Mouse (Mus musculus): ENCODE measurements around the gene 4930550C14Rik. TPM values are rescaled to one million over a fixed set of nuclear protein-coding genes. Genes with fewer than 3 reads are reported as not detected.

Gene 4930550C14Rik
- total RNA-seq, 1 experiment: 1.2 TPM

DNA sequence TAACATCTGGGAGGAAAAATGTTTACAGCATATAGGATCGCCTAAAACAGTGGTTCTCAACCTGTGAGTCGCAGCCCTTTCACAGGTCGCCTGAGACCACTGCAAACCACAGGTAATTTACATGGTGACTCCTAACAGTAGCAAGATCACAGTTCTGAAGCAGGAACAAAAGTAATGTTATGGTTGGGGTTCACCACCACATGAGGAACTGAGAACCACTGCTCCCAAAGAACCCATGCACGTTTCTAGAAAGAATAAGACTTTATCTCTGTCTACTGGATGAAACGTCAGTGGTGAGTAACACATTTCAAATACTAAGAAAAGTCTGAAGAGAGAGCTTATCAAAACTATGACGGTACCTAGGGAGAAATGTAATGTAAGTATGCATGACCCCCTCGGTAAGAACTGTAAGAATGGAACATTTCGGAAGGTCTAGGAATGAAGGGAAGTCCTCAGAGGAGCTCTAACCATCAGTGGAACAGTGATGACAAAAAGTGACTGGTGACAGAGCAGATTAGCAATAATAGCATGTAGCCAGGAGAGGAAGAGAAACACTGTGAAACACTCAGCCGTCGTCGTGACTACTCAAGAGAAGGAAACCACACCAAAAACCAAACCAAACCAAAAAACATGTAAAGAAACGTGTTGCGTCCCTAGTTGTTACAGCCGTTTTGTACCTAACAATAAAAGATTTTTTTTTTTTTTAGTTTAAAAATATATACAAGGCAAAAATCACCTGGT lies 33.9 kb downstream of the 4930550C14Rik start:
- in situ Hi-C loops (cut with MboI; ENCODE audit: low sequenced_read_pairs in 2 of 2, unreplicated experiment in 2 of 2): no loop called here
- H3K36me3 ChIP-seq (ENCODE audit: control insufficient read depth, insufficient read depth, low read length, poor library complexity, severe bottlenecking): peaks cover 7% of the 10 kb centered on the region

DNA sequence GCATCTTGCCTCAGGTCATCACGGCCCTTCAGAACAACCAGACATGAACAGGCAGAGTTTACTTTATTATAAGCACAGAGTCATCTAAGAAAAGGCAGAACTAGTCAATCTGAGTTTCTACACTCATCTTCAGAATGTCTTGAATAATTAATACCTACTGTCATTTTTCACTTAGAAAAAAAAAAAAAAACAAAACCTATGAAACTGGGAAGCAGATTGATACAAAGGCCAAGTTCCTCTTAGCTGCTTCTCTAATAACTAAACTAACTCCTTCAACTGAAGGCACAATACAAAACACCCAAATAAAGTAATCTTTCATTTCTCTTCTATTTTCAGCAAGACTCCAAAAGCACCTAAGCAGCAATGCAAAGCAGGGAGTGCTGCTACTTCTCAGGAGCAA lies 48.5 kb downstream of the 4930550C14Rik start:
- no peak overlapping the region for H3K4me3 ChIP-seq (ENCODE audit: insufficient read depth in 1 of 2, low read depth in 1 of 2, low read length in 2 of 2, poor library complexity in 1 of 2, severe bottlenecking in 1 of 2)
- in situ Hi-C loops (cut with MboI; ENCODE audit: low sequenced_read_pairs in 2 of 2, unreplicated experiment in 2 of 2): no loop called here
- TF ChIP-seq ZNF384 (IDR thresholded peaks at IDR 0.05; ENCODE audit: low read depth, low read length) (no peak), ZC3H11A (IDR thresholded peaks at IDR 0.05; ENCODE audit: borderline replicate concordance, low read depth, low read length) (no peak), CHD2 (IDR thresholded peaks at IDR 0.05; ENCODE audit: low read depth, low read length) (no peak), MAFK (IDR thresholded peaks at IDR 0.05; ENCODE audit: insufficient read depth, low read depth, low read length) (no peak), HCFC1 (IDR thresholded peaks at IDR 0.05; ENCODE audit: borderline replicate concordance, insufficient read depth, low read length) (no peak)
- H3K9me3 ChIP-seq (ENCODE audit: control insufficient read depth, insufficient read depth, low read depth, low read length): no peaks in the 10 kb centered on the region
- no peaks in the 10 kb centered on the region for H3K4me1 ChIP-seq (ENCODE audit: control insufficient read depth in 2 of 2, insufficient read depth in 2 of 2, low read length in 2 of 2, poor library complexity in 1 of 2)
- no peak overlapping the region for H3K27ac ChIP-seq (ENCODE audit: insufficient read depth, low read depth, low read length, poor library complexity, severe bottlenecking)
- DNase-seq (ENCODE audit: low read depth, low spot score): no peak
- no peak overlapping the region for H3K9ac ChIP-seq (ENCODE audit: insufficient read depth, low read depth, low read length, poor library complexity, severe bottlenecking)
- peaks cover 16% of the 10 kb centered on the region for H3K36me3 ChIP-seq (ENCODE audit: control insufficient read depth, insufficient read depth, low read length, poor library complexity, severe bottlenecking)

More for the DNA sequence above, 33.9 kb downstream of the 4930550C14Rik start:
- TF ChIP-seq HCFC1 (IDR thresholded peaks at IDR 0.05; ENCODE audit: borderline replicate concordance, insufficient read depth, low read length) (no peak), MAFK (IDR thresholded peaks at IDR 0.05; ENCODE audit: insufficient read depth, low read depth, low read length) (no peak)
- Histone ChIP-seq H3K9ac (ENCODE audit: insufficient read depth, low read depth, low read length, poor library complexity, severe bottlenecking) (no peak overlapping the region), H3K9me3 (ENCODE audit: control insufficient read depth, insufficient read depth, low read depth, low read length) (no peaks in the 10 kb centered on the region), H3K4me3 (ENCODE audit: insufficient read depth in 1 of 2, low read depth in 1 of 2, low read length in 2 of 2, poor library complexity in 1 of 2, severe bottlenecking in 1 of 2) (no peak overlapping the region), H3K27ac (ENCODE audit: insufficient read depth, low read depth, low read length, poor library complexity, severe bottlenecking) (no peak overlapping the region), H3K4me1 (ENCODE audit: control insufficient read depth in 2 of 2, insufficient read depth in 2 of 2, low read length in 2 of 2, poor library complexity in 1 of 2) (no peaks in the 10 kb centered on the region)
- DNase-seq (ENCODE audit: low read depth, low spot score): no peak

DNA sequence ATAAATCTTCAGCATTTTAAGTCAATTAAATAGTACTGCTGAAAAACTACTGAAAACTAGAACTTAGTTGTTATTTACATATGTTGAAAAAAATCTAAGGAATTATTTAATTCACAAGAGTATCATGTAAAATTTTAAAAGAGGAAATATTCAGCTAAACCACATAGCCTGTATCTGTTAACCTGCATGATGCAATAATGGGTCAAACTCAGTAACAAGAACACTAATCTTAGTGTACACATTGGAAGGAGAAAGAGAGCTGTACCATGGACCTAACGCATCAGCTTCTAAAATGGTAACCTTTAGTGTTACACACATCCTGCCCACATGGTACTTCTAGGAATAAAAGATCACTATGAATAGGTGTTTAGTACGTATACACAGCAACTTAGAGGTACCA lies 49.9 kb downstream of the 4930550C14Rik start:
- TF ChIP-seq ZNF384 (IDR thresholded peaks at IDR 0.05; ENCODE audit: low read depth, low read length) (no peak), CHD2 (IDR thresholded peaks at IDR 0.05; ENCODE audit: low read depth, low read length) (no peak), MAFK (IDR thresholded peaks at IDR 0.05; ENCODE audit: insufficient read depth, low read depth, low read length) (no peak), HCFC1 (IDR thresholded peaks at IDR 0.05; ENCODE audit: borderline replicate concordance, insufficient read depth, low read length) (no peak), ZC3H11A (IDR thresholded peaks at IDR 0.05; ENCODE audit: borderline replicate concordance, low read depth, low read length) (no peak)
- H3K27ac ChIP-seq (ENCODE audit: insufficient read depth, low read depth, low read length, poor library complexity, severe bottlenecking): no peak overlapping the region
- no peak for DNase-seq (ENCODE audit: low read depth, low spot score)
- in situ Hi-C loops (cut with MboI; ENCODE audit: low sequenced_read_pairs in 2 of 2, unreplicated experiment in 2 of 2): no loop called here
- H3K36me3 ChIP-seq (ENCODE audit: control insufficient read depth, insufficient read depth, low read length, poor library complexity, severe bottlenecking): peaks cover 10% of the 10 kb centered on the region
- H3K4me1 ChIP-seq (ENCODE audit: control insufficient read depth in 2 of 2, insufficient read depth in 2 of 2, low read length in 2 of 2, poor library complexity in 1 of 2): no peaks in the 10 kb centered on the region
- H3K4me3 ChIP-seq (ENCODE audit: insufficient read depth in 1 of 2, low read depth in 1 of 2, low read length in 2 of 2, poor library complexity in 1 of 2, severe bottlenecking in 1 of 2): no peak overlapping the region
- no peak overlapping the region for H3K9ac ChIP-seq (ENCODE audit: insufficient read depth, low read depth, low read length, poor library complexity, severe bottlenecking)
- no peaks in the 10 kb centered on the region for H3K9me3 ChIP-seq (ENCODE audit: control insufficient read depth, insufficient read depth, low read depth, low read length)

DNA sequence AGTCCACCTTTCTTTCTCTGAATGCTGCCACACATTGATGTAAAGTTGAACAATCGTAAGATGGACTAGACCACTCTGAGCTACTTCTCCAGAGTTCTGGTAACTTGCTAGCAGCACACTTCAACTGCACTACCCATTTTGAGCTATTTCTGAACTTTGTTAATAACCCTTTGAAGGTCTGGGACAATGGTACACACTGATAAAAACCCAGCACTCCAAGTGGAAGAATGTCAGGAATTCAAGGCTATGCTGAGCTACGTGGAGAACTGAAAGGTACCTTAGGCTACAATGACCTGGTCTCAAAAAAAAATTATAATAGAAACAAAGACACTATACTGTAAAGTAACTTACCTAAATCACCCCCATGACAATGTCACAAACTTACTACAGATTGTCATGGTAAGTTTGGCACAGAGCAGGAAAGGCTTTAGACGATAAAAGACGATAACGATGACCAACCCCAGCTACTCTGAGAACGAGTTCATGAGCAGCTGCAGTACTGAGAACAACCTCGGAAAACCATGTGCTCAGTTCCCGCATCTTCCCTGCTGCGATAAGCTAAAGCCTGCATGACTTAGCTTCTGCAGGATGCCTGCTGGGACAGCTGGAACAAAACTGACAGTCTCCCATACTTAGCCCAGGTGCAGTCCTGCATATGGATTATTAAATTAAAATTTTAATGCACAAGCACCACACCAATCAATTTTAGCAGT lies 70.8 kb downstream of the 4930550C14Rik start:
- no peak overlapping the region for H3K4me3 ChIP-seq (ENCODE audit: insufficient read depth in 1 of 2, low read depth in 1 of 2, low read length in 2 of 2, poor library complexity in 1 of 2, severe bottlenecking in 1 of 2)
- no peaks in the 10 kb centered on the region for H3K9me3 ChIP-seq (ENCODE audit: control insufficient read depth, insufficient read depth, low read depth, low read length)
- no peaks in the 10 kb centered on the region for H3K4me1 ChIP-seq (ENCODE audit: control insufficient read depth in 2 of 2, insufficient read depth in 2 of 2, low read length in 2 of 2, poor library complexity in 1 of 2)
- no peak for TF ChIP-seq MAFK (IDR thresholded peaks at IDR 0.05; ENCODE audit: insufficient read depth, low read depth, low read length)
- no peak for TF ChIP-seq ZNF384 (IDR thresholded peaks at IDR 0.05; ENCODE audit: low read depth, low read length)
- no peak for TF ChIP-seq ZC3H11A (IDR thresholded peaks at IDR 0.05; ENCODE audit: borderline replicate concordance, low read depth, low read length)
- TF ChIP-seq HCFC1 (IDR thresholded peaks at IDR 0.05; ENCODE audit: borderline replicate concordance, insufficient read depth, low read length): no peak
- H3K36me3 ChIP-seq (ENCODE audit: control insufficient read depth, insufficient read depth, low read length, poor library complexity, severe bottlenecking): peaks cover 3% of the 10 kb centered on the region; the same call in 1 of the 2 replicates
- H3K27ac ChIP-seq (ENCODE audit: insufficient read depth, low read depth, low read length, poor library complexity, severe bottlenecking): no peak overlapping the region
- no peak overlapping the region for H3K9ac ChIP-seq (ENCODE audit: insufficient read depth, low read depth, low read length, poor library complexity, severe bottlenecking)
- in situ Hi-C loops (cut with MboI; ENCODE audit: low sequenced_read_pairs in 2 of 2, unreplicated experiment in 2 of 2): no loop called here
- no peak for DNase-seq (ENCODE audit: low read depth, low spot score)

Other genes with a start within 250 kb of the 4930550C14Rik start
- 32.0 and 46.7 TPM in 2 replicates for gene Ddx10, start 154.3 kb upstream of the 4930550C14Rik start, total RNA-seq (2012; rRNA removed)
- gene Exph5, start 100.7 kb upstream of the 4930550C14Rik start, total RNA-seq (2012; rRNA removed): 0.21 and 0.27 TPM in 2 replicates
- gene Kdelc2, start 18.3 kb upstream of the 4930550C14Rik start, total RNA-seq (2012; rRNA removed): 5.5 and 7.9 TPM in 2 replicates
- gene Atm, start 134.4 kb downstream of the 4930550C14Rik start, total RNA-seq (2012; rRNA removed): 24.9 and 31.4 TPM in 2 replicates
- 18.8 and 22.8 TPM in 2 replicates for gene Npat, start 134.7 kb downstream of the 4930550C14Rik start, total RNA-seq (2012; rRNA removed)
- gene Acat1, start 208.1 kb downstream of the 4930550C14Rik start, total RNA-seq (2012; rRNA removed): 7.1 and 9.8 TPM in 2 replicates

Data from ES-E14 (cell line).